ENCODE assay signal across 12 mouse cellular contexts in genomic region chrX:142467850-142468256, GRCm38 (mm10).
DNase-seq lines count a peak whose midpoint lies in the region; ATAC-seq lines count a peak whose summit lies in the region.
"Had no signal": no experiment of that assay in that cellular context is flagged by ENCODE, and none has a peak within 500 bp of the region (broad histone marks: within the 10 kb centered on the region; RNA-seq: fewer than 3 reads in every experiment).

No protein-coding gene starts in this region.

- ATAC-seq in forebrain, embryonic 12.5 days (ENCODE audit: low FRiP score): 0 out of 2 replicates have a peak, but pooled peaks have one; percentile 53
- ATAC-seq in forebrain, embryonic 16.5 days: no peak
- ATAC-seq in neural tube, embryonic 15.5 days (ENCODE audit: low FRiP score): no peak
- peak; percentile 89 for ATAC-seq in stomach, embryonic 14.5 days (ENCODE audit: insufficient number of reproducible peaks, insufficient read depth, low FRiP score, low read depth)

- no peak overlapping the region for H3K4me2 ChIP-seq in forebrain, embryonic 12.5 days
- no peak overlapping the region for H3K4me2 ChIP-seq in forebrain, embryonic 16.5 days (ENCODE audit: low read length)
- no peak overlapping the region for H3K4me2 ChIP-seq in neural tube, embryonic 15.5 days
- no peak overlapping the region for H3K4me2 ChIP-seq in stomach, embryonic 14.5 days (replicated peaks; ENCODE audit: low read depth, low read length)
- H3K4me2 ChIP-seq: embryonic facial prominence, embryonic 12.5 days; hindbrain, embryonic 13.5 days had no signal

- H3K27ac ChIP-seq in forebrain, embryonic 12.5 days: no peak overlapping the region
- H3K27ac ChIP-seq in forebrain, embryonic 16.5 days (ENCODE audit: low read length): no peak overlapping the region
- no peak overlapping the region for H3K27ac ChIP-seq in neural tube, embryonic 15.5 days (replicated peaks)
- H3K27ac ChIP-seq in stomach, embryonic 14.5 days (ENCODE audit: low read length): no peak overlapping the region
- H3K27ac ChIP-seq: embryonic facial prominence, embryonic 12.5 days; hindbrain, embryonic 13.5 days had no signal

- no peaks in the 10 kb centered on the region for H3K9me3 ChIP-seq in forebrain, embryonic 12.5 days
- no peaks in the 10 kb centered on the region for H3K9me3 ChIP-seq in forebrain, embryonic 16.5 days (ENCODE audit: control insufficient read depth, low read length)
- no peaks in the 10 kb centered on the region for H3K9me3 ChIP-seq in neural tube, embryonic 15.5 days (replicated peaks)
- H3K9me3 ChIP-seq in stomach, embryonic 14.5 days (ENCODE audit: control insufficient read depth, low read depth, low read length): no peaks in the 10 kb centered on the region
- H3K9me3 ChIP-seq: embryonic facial prominence, embryonic 12.5 days; hindbrain, embryonic 13.5 days had no signal

- 16% methylated on average over 5 of the region's 5 CpGs for WGBS in forebrain, embryonic 12.5 days
- 30% methylated on average over 5 of the region's 5 CpGs for WGBS in forebrain, embryonic 16.5 days
- 27% methylated on average over 5 of the region's 5 CpGs for WGBS in neural tube, embryonic 15.5 days
- WGBS in stomach, embryonic 14.5 days: 60% methylated on average over 5 of the region's 5 CpGs

- no peak overlapping the region for H3K4me3 ChIP-seq in forebrain, embryonic 12.5 days (replicated peaks)
- no peak overlapping the region for H3K4me3 ChIP-seq in forebrain, embryonic 16.5 days (replicated peaks; ENCODE audit: low read length)
- no peak overlapping the region for H3K4me3 ChIP-seq in neural tube, embryonic 15.5 days (replicated peaks)
- H3K4me3 ChIP-seq in stomach, embryonic 14.5 days (ENCODE audit: low read depth, low read length): no peak overlapping the region
- H3K4me3 ChIP-seq: embryonic facial prominence, embryonic 12.5 days; hindbrain, embryonic 13.5 days had no signal

- H3K27me3 ChIP-seq in forebrain, embryonic 12.5 days: peaks cover 32% of the 10 kb centered on the region
- no peaks in the 10 kb centered on the region for H3K27me3 ChIP-seq in forebrain, embryonic 16.5 days (replicated peaks; ENCODE audit: control insufficient read depth, insufficient read depth, low read length)
- H3K27me3 ChIP-seq in neural tube, embryonic 15.5 days (replicated peaks): 0 out of 2 replicates have a peak, but pooled peaks cover 12% of the 10 kb centered on the region
- H3K27me3 ChIP-seq in stomach, embryonic 14.5 days (ENCODE audit: control insufficient read depth, insufficient read depth, low read length): no peaks in the 10 kb centered on the region

- no peak overlapping the region for H3K9ac ChIP-seq in forebrain, embryonic 12.5 days
- H3K9ac ChIP-seq in forebrain, embryonic 16.5 days (replicated peaks; ENCODE audit: low read depth, low read length): no peak overlapping the region
- no peak overlapping the region for H3K9ac ChIP-seq in neural tube, embryonic 15.5 days (replicated peaks)
- no peak overlapping the region for H3K9ac ChIP-seq in stomach, embryonic 14.5 days (replicated peaks; ENCODE audit: low read depth, low read length)
- H3K9ac ChIP-seq: embryonic facial prominence, embryonic 12.5 days; hindbrain, embryonic 13.5 days had no signal

- peak; percentile 19 for DNase-seq in neural tube, embryonic 10.5 days (ENCODE audit: extremely low spot score, low spot score)
- DNase-seq in kidney, adult 11 months: peak; percentile 61
- DNase-seq in spleen, postnatal 10 days (ENCODE audit: low spot score in 2 of 2): no peak
- no peak for DNase-seq in cerebellum, postnatal 4 days (ENCODE audit: low spot score in 2 of 2)
- DNase-seq: gastrocnemius, postnatal 10 days; lung, postnatal 14 days had no signal

- no peaks in the 10 kb centered on the region for H3K4me1 ChIP-seq in forebrain, embryonic 12.5 days
- no peaks in the 10 kb centered on the region for H3K4me1 ChIP-seq in forebrain, embryonic 16.5 days (replicated peaks; ENCODE audit: control insufficient read depth, insufficient read depth, low read length)
- H3K4me1 ChIP-seq in neural tube, embryonic 15.5 days: no peaks in the 10 kb centered on the region
- no peaks in the 10 kb centered on the region for H3K4me1 ChIP-seq in stomach, embryonic 14.5 days (ENCODE audit: control insufficient read depth, insufficient read depth, low read length)
- H3K4me1 ChIP-seq: embryonic facial prominence, embryonic 12.5 days; hindbrain, embryonic 13.5 days had no signal

- H3K36me3 ChIP-seq in forebrain, embryonic 12.5 days (replicated peaks): no peaks in the 10 kb centered on the region
- no peaks in the 10 kb centered on the region for H3K36me3 ChIP-seq in forebrain, embryonic 16.5 days (ENCODE audit: control insufficient read depth, insufficient read depth)
- H3K36me3 ChIP-seq in neural tube, embryonic 15.5 days: no peaks in the 10 kb centered on the region
- no peaks in the 10 kb centered on the region for H3K36me3 ChIP-seq in stomach, embryonic 14.5 days (ENCODE audit: control insufficient read depth, insufficient read depth, low read length)
- H3K36me3 ChIP-seq: embryonic facial prominence, embryonic 12.5 days; hindbrain, embryonic 13.5 days had no signal

Comparison
In these comparisons a context has a peak if more than half of its experiments do, and no peak if none do; other contexts are left out.
1. ATAC-seq: peak in forebrain, embryonic 12.5 days (single experiment) and stomach, embryonic 14.5 days (single experiment); none in forebrain, embryonic 16.5 days (single experiment) and neural tube, embryonic 15.5 days (single experiment).
2. DNase-seq: peak in neural tube, embryonic 10.5 days (single experiment) and kidney, adult 11 months (single experiment); none in spleen, postnatal 10 days (0 of 2) and cerebellum, postnatal 4 days (0 of 2).